Mouse (Mus musculus) bone marrow, adult 2 months (tissue): ENCODE data around the gene Megf8. TPM values are rescaled to one million over a fixed set of nuclear protein-coding genes. Genes with fewer than 3 reads are reported as not detected.
A peak's percentile ranks its signal among the peaks of the same experiment; 100 is the strongest.

ENCODE experiments used
- H3K27ac ChIP-seq: fragments of 200-500 bp; 2 replicates; pipeline ENCODE4 v1.5.1; 2012; ENCODE audit warnings: low read depth, mild to moderate bottlenecking, control low read depth, inconsistent platforms, low read length; ENCODE audit not compliant: control insufficient read depth, poor library complexity, insufficient read depth
- H3K4me1 ChIP-seq: fragments of 200-500 bp; 2 replicates; pipeline ENCODE4 v1.6.1; 2011; ENCODE audit warnings: low read length; ENCODE audit not compliant: control insufficient read depth, insufficient read depth
- H3K4me3 ChIP-seq: fragments of 200-500 bp; replicated peaks from 2 replicates; pipeline ENCODE3; 2011; ENCODE audit warnings: mild to moderate bottlenecking, low read depth, low read length, control low read depth; ENCODE audit not compliant: control insufficient read depth
- CTCF ChIP-seq: fragments of 200-500 bp; IDR thresholded peaks from 2 replicates; pipeline ENCODE4 v1.5.1; 2011; ENCODE audit warnings: low read length, control low read depth; ENCODE audit not compliant: control insufficient read depth, insufficient read depth
- POLR2A ChIP-seq: fragments of 200-500 bp; IDR thresholded peaks from 2 replicates; pipeline ENCODE4 v1.6.1; 2011; ENCODE audit warnings: low read depth, mild to moderate bottlenecking, control low read depth, low read length, borderline replicate concordance; ENCODE audit not compliant: control insufficient read depth
- WGBS: fragments of 180-500 bp; shearing (Covaris S2); methylation state at CpG from one replicate; pipeline ENCODE4 v1.1.7; 2018; 5-methylcytosine and 5-hydroxymethylcytosine counted together
- polyA plus RNA-seq: library from polyadenylated mRNA; stranded (reverse); fragments of >200 nt; gene quantifications from 2 replicates; pipeline ENCODE4 v1.2.4, GENCODE M21; 2011; ENCODE audit warnings: low replicate concordance; ENCODE audit not compliant: missing spikeins, insufficient read depth, insufficient read length

The Megf8 gene
- polyA plus RNA-seq, 1 experiment, result 5.7 TPM

GRCm38 (mm10) chr7:25326233-25326632 is 9.3 kb downstream of the Megf8 start:
- 45% methylated on average over 8 of the region's 8 CpGs for whole genome bisulfite sequencing
- no peak overlapping the region for H3K4me3 ChIP-seq
- TF ChIP-seq CTCF (no peak), POLR2A (no peak)
- H3K27ac ChIP-seq, result no peak overlapping the region
- H3K4me1 ChIP-seq, result no peaks in the 10 kb centered on the region

GRCm38 (mm10) chr7:25333596-25334307 is 16.8 kb downstream of the Megf8 start:
- Histone ChIP-seq H3K4me3 (no peak overlapping the region), H3K27ac (no peak overlapping the region), H3K4me1 (no peaks in the 10 kb centered on the region)
- TF ChIP-seq CTCF (peak; percentile 92), POLR2A (no peak)
- 47% methylated on average over 16 of the region's 16 CpGs for WGBS

- Histone ChIP-seq H3K4me1 (no peaks in the 10 kb centered on the region), H3K27ac (no peak overlapping the region), H3K4me3 (no peak overlapping the region)
- TF ChIP-seq CTCF (no peak), POLR2A (no peak)
- 78% methylated on average over 12 of the region's 12 CpGs for WGBS
Observed at GRCm38 (mm10) chr7:25334472-25334871, 17.5 kb downstream of the Megf8 start.

GRCm38 (mm10) chr7:25339329-25339728 is 22.4 kb downstream of the Megf8 start:
- no peaks in the 10 kb centered on the region for H3K4me1 ChIP-seq
- H3K4me3 ChIP-seq, result no peak overlapping the region
- no peak for TF ChIP-seq CTCF
- TF ChIP-seq POLR2A, result no peak
- 84% methylated on average over 9 of the region's 9 CpGs for WGBS
- H3K27ac ChIP-seq, result no peak overlapping the region

GRCm38 (mm10) chr7:25341000-25341784 is 24.2 kb downstream of the Megf8 start:
- WGBS, result 78% methylated on average over 20 of the region's 20 CpGs
- no peak overlapping the region for H3K4me3 ChIP-seq
- H3K27ac ChIP-seq, result no peak overlapping the region
- H3K4me1 ChIP-seq, result no peaks in the 10 kb centered on the region; the same call in 1 of the 2 replicates
- TF ChIP-seq CTCF (no peak), POLR2A (no peak)

GRCm38 (mm10) chr7:25348861-25349260 is 31.9 kb downstream of the Megf8 start:
- WGBS, result 85% methylated on average over 8 of the region's 8 CpGs
- no peak overlapping the region for H3K4me3 ChIP-seq
- no peaks in the 10 kb centered on the region; the same call in 1 of the 2 replicates for H3K4me1 ChIP-seq
- no peak overlapping the region for H3K27ac ChIP-seq
- TF ChIP-seq CTCF, result no peak
- TF ChIP-seq POLR2A, result no peak

- WGBS, result 84% methylated on average over 19 of the region's 19 CpGs
Observed at GRCm38 (mm10) chr7:25358721-25359206, 41.8 kb downstream of the Megf8 start.

GRCm38 (mm10) chr7:25363151-25363550 is 46.2 kb downstream of the Megf8 start:
- Histone ChIP-seq H3K4me1 (no peaks in the 10 kb centered on the region), H3K4me3 (no peak overlapping the region), H3K27ac (no peak overlapping the region)
- TF ChIP-seq POLR2A (no peak), CTCF (no peak; the same call in 1 of the 2 replicates)
- 85% methylated on average over 19 of the region's 19 CpGs for WGBS

More at GRCm38 (mm10) chr7:25358721-25359206, 41.8 kb downstream of the Megf8 start:
- H3K4me3 ChIP-seq, result no peak overlapping the region
- no peaks in the 10 kb centered on the region for H3K4me1 ChIP-seq
- no peak overlapping the region for H3K27ac ChIP-seq
- no peak for TF ChIP-seq POLR2A
- no peak for TF ChIP-seq CTCF

- WGBS, result 89% methylated on average over 17 of the region's 17 CpGs
- no peak for TF ChIP-seq CTCF
- no peak for TF ChIP-seq POLR2A
- H3K4me3 ChIP-seq, result no peak overlapping the region
- H3K27ac ChIP-seq, result no peak overlapping the region
- no peaks in the 10 kb centered on the region for H3K4me1 ChIP-seq
Observed at GRCm38 (mm10) chr7:25363632-25364031, 46.7 kb downstream of the Megf8 start.
